Mouse (Mus musculus) MEL (cell line): ENCODE data around the gene Fbxw21.

ENCODE experiments used
- CHD2 ChIP-seq: IDR thresholded peaks from 2 replicates; pipeline ENCODE4 v1.6.1; 2011; ENCODE audit warnings: low read length, improper control_type of control experiment
- CTCF ChIP-seq, 3 experiments: IDR thresholded peaks in 2 of 3; conservative IDR thresholded peaks in 1 of 3; 2 replicates each; pipeline ENCODE4 v1.5.1; 2011 to 2012; ENCODE audit warnings: low read length in 3 of 3, low read depth in 2 of 3, mild to moderate bottlenecking in 2 of 3, improper control_type of control experiment in 1 of 3, inconsistent platforms in 1 of 3, mixed read lengths in 1 of 3, moderate library complexity in 1 of 3; ENCODE audit not compliant: control insufficient read depth in 1 of 3, insufficient read depth in 1 of 3, poor library complexity in 1 of 3, severe bottlenecking in 1 of 3
- EP300 ChIP-seq, 2 experiments: IDR thresholded peaks; 2 replicates each; pipeline ENCODE4 v1.6.1; 2011; ENCODE audit warnings: improper control_type of control experiment in 2 of 2, low read length in 2 of 2, low read depth in 1 of 2, mild to moderate bottlenecking in 1 of 2
- JUND ChIP-seq: IDR thresholded peaks from 2 replicates; pipeline ENCODE4 v1.6.1; 2011; ENCODE audit warnings: low read depth, mild to moderate bottlenecking, improper control_type of control experiment, low read length
- MEF2A ChIP-seq: IDR thresholded peaks from 2 replicates; pipeline ENCODE4 v1.6.1; 2014; ENCODE audit warnings: low read depth, mild to moderate bottlenecking, inconsistent platforms, low read length, improper control_type of control experiment; ENCODE audit not compliant: poor library complexity, insufficient replicate concordance, severe bottlenecking; ENCODE audit errors: extremely low read depth
- POLR2AphosphoS5 ChIP-seq: IDR thresholded peaks from 2 replicates; pipeline ENCODE4 v1.6.1; 2012; ENCODE audit warnings: low read depth, borderline replicate concordance, mild to moderate bottlenecking, inconsistent platforms, low read length, moderate library complexity, mixed read lengths
- UBTF ChIP-seq: IDR thresholded peaks from 2 replicates; pipeline ENCODE4 v1.6.1; 2012; ENCODE audit warnings: low read depth, mild to moderate bottlenecking, inconsistent platforms, low read length, improper control_type of control experiment, moderate library complexity, borderline replicate concordance; ENCODE audit not compliant: insufficient read depth

DNA sequence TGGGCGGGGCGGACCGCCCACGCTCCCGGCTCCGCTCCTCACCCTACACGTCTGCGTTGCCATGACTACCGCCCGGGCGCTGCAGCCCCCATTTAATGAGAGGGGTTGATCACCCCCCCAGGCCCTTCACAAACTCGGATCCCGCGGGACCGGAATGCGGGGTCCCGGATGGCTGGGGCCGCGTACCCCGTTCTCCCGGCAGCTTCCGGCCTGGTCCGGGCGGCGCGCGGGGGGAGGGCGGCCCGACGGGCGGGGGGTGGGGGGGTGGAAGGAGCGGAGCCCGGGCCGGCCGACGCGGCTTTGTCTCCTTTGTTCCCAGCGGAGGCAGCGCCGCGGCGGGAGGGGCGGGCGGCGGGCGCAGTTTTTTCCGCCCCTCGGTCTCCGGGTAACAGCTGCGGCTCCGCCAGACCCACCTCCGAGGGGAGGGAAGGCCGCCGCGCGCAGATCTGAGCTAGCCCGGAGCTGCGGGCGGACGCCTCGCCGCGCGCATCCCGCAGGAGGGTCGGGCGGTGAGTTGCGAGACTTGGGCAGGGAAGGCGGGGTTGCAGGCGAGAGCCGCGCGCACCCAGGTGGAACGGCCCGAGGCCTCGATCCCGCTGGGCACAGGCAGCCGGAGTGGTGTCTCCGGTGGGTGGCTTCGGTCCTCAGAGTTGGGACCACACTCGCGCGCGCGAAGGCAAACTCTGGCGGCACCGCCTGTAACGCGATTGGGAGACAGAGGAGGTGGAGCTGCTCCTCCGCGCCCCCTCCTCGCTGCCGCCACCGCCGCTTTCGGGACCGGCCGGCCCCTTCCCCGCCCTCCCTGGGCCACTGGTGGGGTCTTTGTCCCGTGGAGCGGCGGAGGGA lies 66.5 kb downstream of the Fbxw21 start, which contains the start of gene Plxnb1:
- TF ChIP-seq UBTF, result no peak
- no peak for TF ChIP-seq EP300 (IDR thresholded peaks at IDR 0.05; ENCODE audit: low read depth in 1 of 2, low read length in 2 of 2)
- no peak for TF ChIP-seq CTCF (IDR thresholded peaks at IDR 0.05 in 2 of 3, conservative IDR thresholded peaks at IDR 0.05 in 1 of 3; ENCODE audit: control insufficient read depth in 1 of 3, insufficient read depth in 1 of 3, low read depth in 2 of 3, low read length in 3 of 3, poor library complexity in 1 of 3, severe bottlenecking in 1 of 3)
- TF ChIP-seq POLR2AphosphoS5, result no peak
- TF ChIP-seq JUND, result no peak
- no peak for TF ChIP-seq MEF2A
- no peak for TF ChIP-seq CHD2
